Mouse (Mus musculus): ENCODE results near the gene Prpf6. TPM values are rescaled to one million over a fixed set of nuclear protein-coding genes. Genes with fewer than 3 reads are reported as not detected.

The Prpf6 gene
- polyA plus RNA-seq, 1 experiment from 2014 or later = 50.3 TPM

DNA sequence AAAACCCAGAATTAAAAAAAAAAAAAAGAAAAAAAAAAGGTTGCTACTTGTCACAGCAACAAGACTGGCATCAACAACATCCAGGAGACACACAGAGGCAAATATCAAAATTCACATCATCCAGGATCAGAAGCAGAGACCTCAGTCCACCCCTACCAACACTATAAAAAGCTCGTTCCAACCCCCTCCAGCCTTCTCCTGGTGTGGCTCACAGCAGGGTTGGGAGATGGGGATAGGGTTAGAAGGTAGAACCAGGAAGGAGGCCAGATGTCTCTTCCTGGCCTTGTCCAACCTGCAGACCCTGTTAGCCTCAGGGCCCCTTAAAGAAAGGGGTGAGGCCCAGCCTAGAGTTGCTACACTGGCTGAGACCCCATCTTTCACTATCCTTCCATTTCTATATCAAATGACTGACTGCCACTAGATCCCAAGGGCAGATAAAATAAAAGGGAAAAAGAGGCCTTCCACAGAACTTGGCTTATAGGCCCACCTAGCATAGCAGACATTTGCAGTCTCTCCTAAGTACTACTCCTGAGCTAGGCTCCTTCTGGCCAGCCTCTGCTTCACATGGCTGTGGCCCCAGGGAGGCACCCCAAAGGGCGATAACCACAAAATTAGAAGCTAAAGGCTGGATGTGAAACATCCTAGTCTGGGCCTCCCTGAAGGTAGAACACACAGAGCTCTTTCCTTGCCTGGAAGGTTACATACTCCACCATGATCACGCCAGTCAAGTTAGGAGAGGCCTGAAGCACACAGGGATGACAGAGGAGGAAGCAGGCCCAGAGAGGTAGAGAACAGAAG lies 8.0 kb upstream of the Prpf6 start:
- Histone ChIP-seq H3K9ac (replicated peaks; ENCODE audit: low read depth, low read length) (no peak overlapping the region), H3K9me3 (ENCODE audit: control insufficient read depth, low read length) (no peaks in the 10 kb centered on the region), H3K4me1 (ENCODE audit: control insufficient read depth, insufficient read depth, low read length) (peaks cover 14% of the 10 kb centered on the region), H3K4me2 (ENCODE audit: low read depth, low read length) (no peak overlapping the region), H3K4me3 (ENCODE audit: low read depth, low read length) (no peak overlapping the region), H3K27me3 (ENCODE audit: control insufficient read depth, insufficient read depth, low read length) (no peaks in the 10 kb centered on the region), H3K27ac (ENCODE audit: low read depth, low read length) (no peak overlapping the region), H3K36me3 (ENCODE audit: control insufficient read depth, insufficient read depth, low read length) (peaks cover 48% of the 10 kb centered on the region)
- WGBS = 93% methylated on average over 3 of the region's 3 CpGs
- no peak for ATAC-seq (ENCODE audit: low read depth)

DNA sequence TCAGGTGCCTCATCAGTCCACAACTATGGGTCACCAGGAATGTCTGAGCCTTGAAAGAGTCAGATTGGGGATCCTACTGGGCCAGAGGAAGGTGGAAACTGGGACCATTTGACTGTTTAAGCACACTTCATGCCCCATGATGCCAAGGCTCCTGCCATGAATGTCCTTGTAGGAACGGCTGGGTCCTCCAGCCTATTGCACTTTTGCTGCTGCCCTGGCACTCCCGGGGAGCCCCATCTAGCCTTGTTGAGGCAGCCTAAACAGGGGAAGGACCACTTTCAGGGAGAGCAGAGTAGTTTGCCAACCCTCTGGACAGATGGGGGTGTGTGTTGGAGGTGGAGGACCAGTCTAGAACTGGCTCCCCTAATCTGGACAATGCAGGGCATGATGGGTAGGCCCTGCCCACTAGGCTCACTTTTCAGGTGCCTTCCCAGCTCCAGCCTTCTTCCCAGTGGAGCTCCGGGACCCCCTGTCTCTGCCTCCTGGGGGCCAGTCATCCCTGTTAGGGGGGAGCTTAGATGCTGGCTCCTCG lies 7.2 kb upstream of the Prpf6 start, which contains the start of gene Uckl1:
TSS of gene Uckl1 (minus strand) at position 482 of the 532 bp plus-strand sequence.
- H3K4me2 ChIP-seq (ENCODE audit: low read depth, low read length) = no peak within 1 kb of the TSS
- no peak for ATAC-seq (ENCODE audit: low read depth)

DNA sequence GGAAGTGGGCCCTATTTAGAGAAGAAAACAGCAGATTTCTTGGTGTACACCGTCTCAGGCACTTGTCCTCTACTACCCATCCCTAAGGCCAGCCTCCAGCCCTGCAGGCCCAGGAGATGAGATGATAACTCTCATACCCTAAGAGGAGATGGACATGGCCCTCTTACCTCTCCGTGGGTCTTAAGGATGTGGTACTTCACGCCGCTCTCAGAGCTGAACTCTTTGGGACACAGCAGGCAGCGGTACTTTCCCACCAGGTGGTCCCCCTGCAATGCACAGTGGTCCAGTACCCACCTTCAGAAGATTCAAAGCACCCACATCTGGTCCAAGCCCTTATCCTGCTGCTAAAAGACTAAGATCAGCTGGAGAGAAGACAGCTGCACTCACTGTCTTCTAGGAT lies 6.2 kb upstream of the Prpf6 start:
- no peak for ATAC-seq (ENCODE audit: low read depth)
- H3K4me3 ChIP-seq (ENCODE audit: low read depth, low read length) = no peak overlapping the region
- peaks cover 62% of the 10 kb centered on the region for H3K36me3 ChIP-seq (ENCODE audit: control insufficient read depth, insufficient read depth, low read length)
- H3K9ac ChIP-seq (replicated peaks; ENCODE audit: low read depth, low read length) = no peak overlapping the region
- peaks cover 10% of the 10 kb centered on the region for H3K4me1 ChIP-seq (ENCODE audit: control insufficient read depth, insufficient read depth, low read length)
- no peak overlapping the region for H3K27ac ChIP-seq (ENCODE audit: low read depth, low read length)
- no peak overlapping the region for H3K4me2 ChIP-seq (ENCODE audit: low read depth, low read length)
- no peaks in the 10 kb centered on the region for H3K9me3 ChIP-seq (ENCODE audit: control insufficient read depth, low read length)
- 88% methylated on average over 5 of the region's 5 CpGs for WGBS
- H3K27me3 ChIP-seq (ENCODE audit: control insufficient read depth, insufficient read depth, low read length) = no peaks in the 10 kb centered on the region

More for the DNA sequence above, 7.2 kb upstream of the Prpf6 start, which contains the start of gene Uckl1:
- WGBS = 92% methylated on average over 4 of the region's 4 CpGs
- H3K27ac ChIP-seq (ENCODE audit: low read depth, low read length) = no peak within 1 kb of the TSS
- H3K9ac ChIP-seq (replicated peaks; ENCODE audit: low read depth, low read length) = no peak within 1 kb of the TSS
- no peak within 1 kb of the TSS for H3K4me3 ChIP-seq (ENCODE audit: low read depth, low read length)
- no peaks in the 10 kb centered on the region for H3K27me3 ChIP-seq (ENCODE audit: control insufficient read depth, insufficient read depth, low read length)
- H3K36me3 ChIP-seq (ENCODE audit: control insufficient read depth, insufficient read depth, low read length) = peaks cover 55% of the 10 kb centered on the region
- H3K9me3 ChIP-seq (ENCODE audit: control insufficient read depth, low read length) = no peaks in the 10 kb centered on the region
- peaks cover 14% of the 10 kb centered on the region for H3K4me1 ChIP-seq (ENCODE audit: control insufficient read depth, insufficient read depth, low read length)

DNA sequence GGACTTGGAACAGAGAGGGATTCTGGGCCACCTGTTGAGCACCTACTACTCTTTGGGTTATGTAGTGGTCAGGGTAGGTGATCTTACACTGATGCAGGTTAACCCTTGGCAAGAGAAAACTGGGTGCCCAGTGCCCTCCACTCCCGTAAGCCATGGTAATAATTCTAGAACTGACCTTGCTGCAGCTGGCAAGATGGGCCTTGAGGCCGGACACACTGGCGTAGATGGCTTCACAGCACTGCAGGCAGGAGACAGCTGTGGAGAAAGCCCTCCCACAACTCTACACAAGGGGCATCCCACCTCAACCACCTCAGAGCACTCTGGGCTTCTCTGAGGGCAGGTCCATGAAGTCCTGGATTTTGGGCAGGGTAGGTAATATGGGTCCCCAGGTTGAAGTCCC lies 5.5 kb upstream of the Prpf6 start:
- Histone ChIP-seq H3K4me1 (ENCODE audit: control insufficient read depth, insufficient read depth, low read length) (peaks cover 11% of the 10 kb centered on the region), H3K9me3 (ENCODE audit: control insufficient read depth, low read length) (no peaks in the 10 kb centered on the region), H3K36me3 (ENCODE audit: control insufficient read depth, insufficient read depth, low read length) (peaks cover 65% of the 10 kb centered on the region), H3K9ac (replicated peaks; ENCODE audit: low read depth, low read length) (no peak overlapping the region), H3K4me3 (ENCODE audit: low read depth, low read length) (no peak overlapping the region), H3K27ac (ENCODE audit: low read depth, low read length) (no peak overlapping the region), H3K4me2 (ENCODE audit: low read depth, low read length) (no peak overlapping the region), H3K27me3 (ENCODE audit: control insufficient read depth, insufficient read depth, low read length) (no peaks in the 10 kb centered on the region)
- 97% methylated on average over 3 of the region's 3 CpGs for WGBS
- ATAC-seq (ENCODE audit: low read depth) = no peak

DNA sequence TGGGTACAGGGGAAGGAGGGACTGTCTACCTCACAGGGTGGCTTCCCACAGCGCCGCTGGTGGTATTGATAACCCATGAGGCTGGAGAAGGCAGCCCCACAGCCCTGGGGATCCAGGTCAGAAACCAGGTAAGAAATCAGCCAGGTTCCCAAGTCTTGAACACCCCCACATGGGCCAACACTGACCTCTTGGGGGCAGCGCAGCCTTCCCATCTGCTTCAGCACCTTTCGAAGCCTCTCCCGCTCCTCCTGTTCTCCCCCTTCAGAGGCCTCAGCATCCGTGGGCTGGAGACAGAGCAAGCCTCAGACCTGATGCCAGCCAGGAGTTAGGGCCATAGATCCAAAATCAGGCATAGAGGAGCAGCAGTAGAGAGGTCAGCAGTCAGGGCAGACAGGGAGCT lies 3.9 kb upstream of the Prpf6 start:
- WGBS = 84% methylated on average over 6 of the region's 6 CpGs
- Histone ChIP-seq H3K9ac (replicated peaks; ENCODE audit: low read depth, low read length) (no peak overlapping the region), H3K4me2 (ENCODE audit: low read depth, low read length) (no peak overlapping the region), H3K27me3 (ENCODE audit: control insufficient read depth, insufficient read depth, low read length) (no peaks in the 10 kb centered on the region), H3K9me3 (ENCODE audit: control insufficient read depth, low read length) (no peaks in the 10 kb centered on the region), H3K27ac (ENCODE audit: low read depth, low read length) (no peak overlapping the region), H3K36me3 (ENCODE audit: control insufficient read depth, insufficient read depth, low read length) (peaks cover 65% of the 10 kb centered on the region), H3K4me3 (ENCODE audit: low read depth, low read length) (no peak overlapping the region), H3K4me1 (ENCODE audit: control insufficient read depth, insufficient read depth, low read length) (peaks cover 13% of the 10 kb centered on the region)
- no peak for ATAC-seq (ENCODE audit: low read depth)

DNA sequence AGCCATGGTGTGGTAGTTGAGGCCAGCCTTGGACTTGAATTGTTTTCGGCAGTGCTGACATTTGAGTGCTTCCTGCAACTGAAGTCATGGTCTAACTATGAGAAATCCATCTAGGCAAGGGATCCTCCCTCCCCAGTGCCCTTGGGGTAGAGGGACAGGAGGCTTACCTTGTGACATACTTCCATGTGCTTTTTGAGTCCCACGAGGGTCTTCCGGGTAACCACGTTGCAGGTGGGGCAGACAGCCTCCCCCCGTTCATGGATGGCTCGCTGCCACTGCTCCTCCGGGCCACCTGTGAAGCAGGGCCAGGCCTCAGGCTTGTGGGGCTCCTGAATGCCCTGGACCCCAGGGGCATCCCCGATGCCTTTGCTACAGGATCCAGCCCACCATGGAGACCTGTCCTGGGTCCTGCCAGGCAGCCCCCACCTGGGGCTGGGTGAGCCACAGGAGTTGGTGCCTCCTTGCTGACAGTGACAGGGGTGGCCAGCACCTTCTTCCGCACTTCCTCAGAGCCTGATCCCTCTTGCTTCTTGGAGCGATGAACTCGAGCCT lies 3.4 kb upstream of the Prpf6 start:
- Histone ChIP-seq H3K36me3 (ENCODE audit: control insufficient read depth, insufficient read depth, low read length) (peaks cover 64% of the 10 kb centered on the region), H3K4me1 (ENCODE audit: control insufficient read depth, insufficient read depth, low read length) (peaks cover 16% of the 10 kb centered on the region), H3K4me3 (ENCODE audit: low read depth, low read length) (no peak overlapping the region), H3K9ac (replicated peaks; ENCODE audit: low read depth, low read length) (no peak overlapping the region), H3K27me3 (ENCODE audit: control insufficient read depth, insufficient read depth, low read length) (no peaks in the 10 kb centered on the region), H3K4me2 (ENCODE audit: low read depth, low read length) (no peak overlapping the region), H3K27ac (ENCODE audit: low read depth, low read length) (no peak overlapping the region), H3K9me3 (ENCODE audit: control insufficient read depth, low read length) (no peaks in the 10 kb centered on the region)
- no peak for ATAC-seq (ENCODE audit: low read depth)
- WGBS = 92% methylated on average over 11 of the region's 11 CpGs

DNA sequence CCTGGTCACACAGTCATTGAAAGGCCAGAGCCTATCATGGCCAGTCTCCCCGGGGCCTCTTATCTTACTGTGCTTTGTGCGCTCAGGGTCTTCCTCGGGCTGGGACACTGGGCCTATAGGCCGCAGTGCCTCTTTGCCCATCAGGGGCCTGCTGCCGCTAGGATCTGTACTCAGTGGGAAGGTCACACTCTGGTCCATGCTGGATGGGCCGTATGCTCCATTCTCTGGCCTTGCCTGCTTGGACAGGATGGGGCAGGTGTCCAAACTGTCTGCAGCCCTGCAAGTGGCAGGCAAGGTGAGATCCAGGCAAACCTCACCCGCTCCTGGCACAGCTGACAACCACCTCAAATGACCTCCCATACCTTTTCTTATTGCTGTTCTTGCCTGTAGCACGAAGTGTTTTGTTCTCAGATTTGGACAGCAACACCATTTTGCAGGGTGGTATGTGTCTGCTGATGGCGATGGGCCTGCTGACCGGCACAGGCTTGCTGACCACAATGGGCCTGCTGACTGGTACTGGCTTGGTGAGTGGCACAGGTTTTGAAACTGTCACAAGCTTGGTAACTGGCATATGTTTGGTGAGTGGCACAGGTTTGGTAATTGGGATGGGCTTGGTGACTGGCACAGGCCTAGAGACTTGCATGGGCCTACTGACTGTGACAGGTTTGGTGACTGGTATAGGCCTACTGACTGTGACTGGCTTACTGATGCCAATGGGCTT lies 2.5 kb upstream of the Prpf6 start:
- 94% methylated on average over 10 of the region's 10 CpGs for WGBS
- Histone ChIP-seq H3K9ac (replicated peaks; ENCODE audit: low read depth, low read length) (no peak overlapping the region), H3K36me3 (ENCODE audit: control insufficient read depth, insufficient read depth, low read length) (peaks cover 55% of the 10 kb centered on the region)

DNA sequence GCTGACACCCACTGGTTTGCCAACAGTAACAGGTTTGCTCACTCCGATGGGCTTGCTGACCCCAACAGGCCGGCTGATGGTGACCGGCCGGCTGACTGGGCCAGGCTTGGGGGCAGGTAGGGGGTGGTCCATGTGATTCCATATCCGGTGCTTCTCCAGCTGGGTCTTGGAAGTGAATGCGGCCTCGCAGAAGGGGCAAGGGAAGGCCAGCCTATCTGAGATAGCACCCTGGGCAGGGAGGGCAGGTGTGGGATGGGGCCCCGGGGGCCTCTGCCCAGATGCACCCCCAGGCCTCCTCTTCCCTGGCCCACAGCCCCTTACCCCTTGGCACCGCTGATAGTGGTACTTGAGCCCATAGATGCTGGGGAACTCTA lies 1.9 kb upstream of the Prpf6 start:
- Histone ChIP-seq H3K4me1 (ENCODE audit: control insufficient read depth, insufficient read depth, low read length) (peaks cover 17% of the 10 kb centered on the region), H3K36me3 (ENCODE audit: control insufficient read depth, insufficient read depth, low read length) (peaks cover 51% of the 10 kb centered on the region), H3K9me3 (ENCODE audit: control insufficient read depth, low read length) (no peaks in the 10 kb centered on the region), H3K4me3 (ENCODE audit: low read depth, low read length) (no peak overlapping the region), H3K27me3 (ENCODE audit: control insufficient read depth, insufficient read depth, low read length) (no peaks in the 10 kb centered on the region), H3K9ac (replicated peaks; ENCODE audit: low read depth, low read length) (no peak overlapping the region), H3K27ac (ENCODE audit: low read depth, low read length) (no peak overlapping the region), H3K4me2 (ENCODE audit: low read depth, low read length) (no peak overlapping the region)
- 95% methylated on average over 9 of the region's 9 CpGs for WGBS
- ATAC-seq (ENCODE audit: low read depth) = no peak

More for the DNA sequence above, 2.5 kb upstream of the Prpf6 start:
- Histone ChIP-seq H3K9me3 (ENCODE audit: control insufficient read depth, low read length) (no peaks in the 10 kb centered on the region), H3K4me3 (ENCODE audit: low read depth, low read length) (no peak overlapping the region), H3K4me2 (ENCODE audit: low read depth, low read length) (no peak overlapping the region), H3K27me3 (ENCODE audit: control insufficient read depth, insufficient read depth, low read length) (no peaks in the 10 kb centered on the region), H3K27ac (ENCODE audit: low read depth, low read length) (no peak overlapping the region), H3K4me1 (ENCODE audit: control insufficient read depth, insufficient read depth, low read length) (peaks cover 17% of the 10 kb centered on the region)
- no peak for ATAC-seq (ENCODE audit: low read depth)

DNA sequence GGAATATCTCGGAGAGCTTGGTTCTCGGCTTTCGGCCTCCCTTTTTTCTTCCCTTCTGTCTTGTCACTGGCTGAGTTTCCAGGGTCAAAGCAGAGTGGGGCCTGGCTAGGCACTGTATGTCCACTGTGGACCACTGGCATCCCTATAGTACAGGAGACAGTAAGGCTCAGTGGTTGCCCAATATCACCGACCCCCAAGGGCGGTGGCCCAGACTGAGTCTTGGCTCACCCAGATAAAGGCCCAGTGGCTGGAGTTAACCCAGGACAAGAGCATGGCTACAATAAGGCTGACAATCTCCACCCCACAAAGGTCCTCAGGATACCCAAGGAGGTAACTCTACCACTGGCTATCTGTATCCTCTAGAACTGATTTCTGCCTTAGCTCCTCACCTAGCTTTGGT lies 1.2 kb upstream of the Prpf6 start:
- Histone ChIP-seq H3K4me3 (ENCODE audit: low read depth, low read length) (no peak overlapping the region), H3K9ac (replicated peaks; ENCODE audit: low read depth, low read length) (no peak overlapping the region), H3K27ac (ENCODE audit: low read depth, low read length) (no peak overlapping the region), H3K9me3 (ENCODE audit: control insufficient read depth, low read length) (no peaks in the 10 kb centered on the region), H3K27me3 (ENCODE audit: control insufficient read depth, insufficient read depth, low read length) (no peaks in the 10 kb centered on the region), H3K4me1 (ENCODE audit: control insufficient read depth, insufficient read depth, low read length) (peaks cover 17% of the 10 kb centered on the region), H3K36me3 (ENCODE audit: control insufficient read depth, insufficient read depth, low read length) (peaks cover 47% of the 10 kb centered on the region), H3K4me2 (ENCODE audit: low read depth, low read length) (no peak overlapping the region)
- 100% methylated on average over 5 of the region's 5 CpGs for WGBS
- ATAC-seq (ENCODE audit: low read depth) = no peak
